Mouse (Mus musculus): ENCODE results near the gene Gm8906. TPM values are rescaled to one million over a fixed set of nuclear protein-coding genes. Genes with fewer than 3 reads are reported as not detected.

Gm8906 gene
- polyA plus RNA-seq (2012; rRNA removed; ENCODE audit: low replicate concordance), result not detected in 2 replicates

DNA sequence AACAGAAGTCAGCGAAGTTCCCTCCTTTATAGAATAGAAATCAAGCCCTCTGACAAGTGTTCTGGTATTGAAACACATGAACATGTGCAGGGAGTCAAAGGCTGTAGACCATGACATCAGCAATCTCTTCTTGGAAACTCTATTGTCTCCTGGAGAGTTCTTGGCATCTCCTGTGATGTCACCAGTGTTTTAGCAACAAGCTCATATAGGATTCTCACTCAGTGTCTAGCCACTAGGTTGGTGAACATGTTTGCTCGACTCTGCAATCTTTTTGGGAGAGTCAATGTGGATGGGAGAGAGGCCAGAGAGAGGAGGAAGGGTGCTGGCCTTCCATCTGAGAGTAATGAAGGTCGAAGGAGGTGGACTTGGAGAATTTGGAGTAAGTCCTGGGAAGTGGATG is at the start of gene Gm8906:
TSS of gene Gm8906 (plus strand) at position 301 of the 400 bp plus-strand sequence.

Other genes starting within 250 kb of the Gm8906 start
- gene Gm8890, start 246.7 kb upstream of the Gm8906 start, polyA plus RNA-seq (2012; rRNA removed; ENCODE audit: low replicate concordance), result 0.16 and 0.21 TPM in 2 replicates
- not detected in 2 replicates for gene Speer1, start 161.2 kb upstream of the Gm8906 start, polyA plus RNA-seq (2012; rRNA removed; ENCODE audit: low replicate concordance)
- gene Gm8897, start 86.3 kb upstream of the Gm8906 start, polyA plus RNA-seq (2012; rRNA removed; ENCODE audit: low replicate concordance), result not detected in 2 replicates
- gene Gm6460, start 92.2 kb downstream of the Gm8906 start, polyA plus RNA-seq (2012; rRNA removed; ENCODE audit: low replicate concordance), result not detected in 2 replicates
- 0.12 and 0.21 TPM in 2 replicates for gene Gm8922, start 179.3 kb downstream of the Gm8906 start, polyA plus RNA-seq (2012; rRNA removed; ENCODE audit: low replicate concordance)